ENCODE assay signal across 12 mouse cellular contexts in the genomic region with DNA sequence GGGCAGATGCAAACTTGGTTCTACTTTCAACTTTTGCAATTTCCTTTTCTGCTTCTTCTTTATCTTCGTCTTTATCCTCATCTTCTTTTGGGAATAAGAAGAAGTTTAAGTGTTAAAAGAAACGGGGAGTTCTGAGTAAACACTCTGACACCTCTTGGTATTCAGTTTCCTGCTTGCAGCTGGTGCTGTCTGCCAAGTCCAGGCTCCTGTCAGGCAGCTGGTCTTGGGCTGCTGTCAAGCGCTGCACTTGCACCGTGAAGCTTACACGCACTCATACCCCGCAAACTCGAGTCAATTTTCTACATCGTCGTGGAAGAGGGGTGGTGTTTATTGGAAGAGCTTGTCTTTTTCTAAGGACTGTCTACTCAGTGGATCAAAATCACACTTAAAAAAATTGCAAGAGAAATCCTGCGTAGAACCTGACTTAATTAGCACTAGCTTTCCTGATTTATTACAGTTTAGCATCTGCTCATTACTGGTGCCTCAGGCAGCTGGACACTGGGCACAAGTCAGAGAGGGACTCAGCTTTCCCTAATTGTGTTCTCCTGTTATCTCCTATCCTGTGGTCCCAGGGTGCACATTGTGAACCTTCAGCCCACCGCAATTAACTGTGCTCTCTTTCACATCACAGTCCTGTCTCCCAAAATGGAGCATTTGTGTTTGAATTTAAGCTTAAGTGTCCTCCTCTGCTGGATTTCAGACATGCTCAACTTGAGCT. TPM values are rescaled to one million over a fixed set of nuclear protein-coding genes. Genes with fewer than 3 reads are reported as not detected.
DNase-seq lines count a peak whose midpoint lies in the region; ATAC-seq and TF ChIP-seq lines count a peak whose summit lies in the region.
"Had no signal": no experiment of that assay in that cellular context is flagged by ENCODE, and none has a peak within 500 bp of the region (broad histone marks: within the 10 kb centered on the region; RNA-seq: fewer than 3 reads in every experiment).

No protein-coding gene starts in this region.

- H3K9me3 ChIP-seq in hindbrain, embryonic 11.5 days (ENCODE audit: control insufficient read depth, low read length) = no peaks in the 10 kb centered on the region
- H3K9me3 ChIP-seq in hindbrain, embryonic 10.5 days = no peaks in the 10 kb centered on the region
- H3K9me3 ChIP-seq in midbrain, embryonic 11.5 days (ENCODE audit: control insufficient read depth, low read length) = no peaks in the 10 kb centered on the region
- no peaks in the 10 kb centered on the region for H3K9me3 ChIP-seq in midbrain, embryonic 16.5 days (replicated peaks; ENCODE audit: control insufficient read depth, low read length, poor library complexity, severe bottlenecking)
- H3K9me3 ChIP-seq in forebrain, embryonic 14.5 days (replicated peaks; ENCODE audit: control insufficient read depth, low read length) = no peaks in the 10 kb centered on the region
- no peaks in the 10 kb centered on the region for H3K9me3 ChIP-seq in midbrain, postnatal 0 days (ENCODE audit: low read length)

- DNase-seq in hindbrain, embryonic 11.5 days (ENCODE audit: low spot score) = no peak
- no peak for DNase-seq in hindbrain, embryonic 10.5 days (ENCODE audit: low spot score)
- no peak for DNase-seq in midbrain, embryonic 11.5 days (ENCODE audit: low spot score, missing footprints)
- peak; percentile 52 for DNase-seq in forebrain, embryonic 14.5 days (ENCODE audit: low spot score)
- DNase-seq in midbrain, postnatal 0 days (ENCODE audit: low spot score) = peak; percentile 25
- no peak for DNase-seq in urinary bladder, postnatal 4 days (ENCODE audit: low spot score in 2 of 2)
- no peak for DNase-seq in cerebellum, adult 11-12 months
- DNase-seq: adrenal gland, postnatal 14 days; thymus, postnatal 36 days had no signal

- 71% methylated on average over 11 of the region's 11 CpGs for WGBS in hindbrain, embryonic 11.5 days
- 76% methylated on average over 11 of the region's 11 CpGs for WGBS in hindbrain, embryonic 10.5 days
- 75% methylated on average over 11 of the region's 11 CpGs for WGBS in midbrain, embryonic 11.5 days
- WGBS in midbrain, embryonic 16.5 days = 42% methylated on average over 11 of the region's 11 CpGs
- 36% methylated on average over 11 of the region's 11 CpGs for WGBS in forebrain, embryonic 14.5 days
- 47% methylated on average over 11 of the region's 11 CpGs for WGBS in midbrain, postnatal 0 days

- H3K36me3 ChIP-seq in hindbrain, embryonic 11.5 days (ENCODE audit: control insufficient read depth, insufficient read depth, low read length) = no peaks in the 10 kb centered on the region
- no peaks in the 10 kb centered on the region for H3K36me3 ChIP-seq in hindbrain, embryonic 10.5 days
- H3K36me3 ChIP-seq in midbrain, embryonic 11.5 days (ENCODE audit: control insufficient read depth, insufficient read depth, low read length) = no peaks in the 10 kb centered on the region
- H3K36me3 ChIP-seq in midbrain, embryonic 16.5 days (ENCODE audit: control insufficient read depth, insufficient read depth, low read length) = no peaks in the 10 kb centered on the region
- H3K36me3 ChIP-seq in forebrain, embryonic 14.5 days (ENCODE audit: control insufficient read depth, insufficient read depth, low read length) = no peaks in the 10 kb centered on the region
- no peaks in the 10 kb centered on the region for H3K36me3 ChIP-seq in midbrain, postnatal 0 days (ENCODE audit: insufficient read depth, low read length)

- no peaks in the 10 kb centered on the region for H3K27me3 ChIP-seq in hindbrain, embryonic 11.5 days (ENCODE audit: control insufficient read depth, insufficient read depth, low read length)
- no peaks in the 10 kb centered on the region for H3K27me3 ChIP-seq in hindbrain, embryonic 10.5 days (ENCODE audit: insufficient read depth, poor library complexity, severe bottlenecking)
- H3K27me3 ChIP-seq in midbrain, embryonic 11.5 days (ENCODE audit: control insufficient read depth, insufficient read depth, low read length) = no peaks in the 10 kb centered on the region
- H3K27me3 ChIP-seq in midbrain, embryonic 16.5 days (ENCODE audit: control insufficient read depth, insufficient read depth, low read depth, low read length) = no peaks in the 10 kb centered on the region
- no peaks in the 10 kb centered on the region for H3K27me3 ChIP-seq in forebrain, embryonic 14.5 days (replicated peaks; ENCODE audit: control insufficient read depth, insufficient read depth, low read length)
- no peaks in the 10 kb centered on the region for H3K27me3 ChIP-seq in midbrain, postnatal 0 days (ENCODE audit: insufficient read depth, low read length)

- H3K4me2 ChIP-seq in hindbrain, embryonic 11.5 days (replicated peaks; ENCODE audit: low read depth, low read length) = no peak overlapping the region
- H3K4me2 ChIP-seq in midbrain, embryonic 11.5 days = no peak overlapping the region
- no peak overlapping the region for H3K4me2 ChIP-seq in midbrain, embryonic 16.5 days (ENCODE audit: low read length)
- H3K4me2 ChIP-seq in forebrain, embryonic 14.5 days (ENCODE audit: low read length) = no peak overlapping the region
- no peak overlapping the region for H3K4me2 ChIP-seq in midbrain, postnatal 0 days (ENCODE audit: low read depth, low read length, poor library complexity, severe bottlenecking)

- no peak overlapping the region for H3K9ac ChIP-seq in hindbrain, embryonic 11.5 days (ENCODE audit: low read depth, low read length)
- no peak overlapping the region for H3K9ac ChIP-seq in midbrain, embryonic 11.5 days (ENCODE audit: low read length)
- H3K9ac ChIP-seq in midbrain, embryonic 16.5 days (ENCODE audit: low read depth, low read length) = no peak overlapping the region
- no peak overlapping the region for H3K9ac ChIP-seq in forebrain, embryonic 14.5 days (ENCODE audit: low read length)
- no peak overlapping the region for H3K9ac ChIP-seq in midbrain, postnatal 0 days (replicated peaks; ENCODE audit: low read length, poor library complexity, severe bottlenecking)

- peak; percentile 56; the same call in 1 of the 2 replicates for ATAC-seq in hindbrain, embryonic 11.5 days (ENCODE audit: low FRiP score)
- peak; percentile 52; the same call in 1 of the 2 replicates for ATAC-seq in midbrain, embryonic 11.5 days (ENCODE audit: low FRiP score)
- ATAC-seq in midbrain, embryonic 16.5 days = no peak; the same call in 1 of the 2 replicates
- peak; percentile 30; the same call in 1 of the 2 replicates for ATAC-seq in forebrain, embryonic 14.5 days
- ATAC-seq in midbrain, postnatal 0 days (ENCODE audit: low FRiP score) = no peak

- no peak overlapping the region for H3K4me3 ChIP-seq in hindbrain, embryonic 11.5 days (ENCODE audit: low read depth, low read length)
- H3K4me3 ChIP-seq in hindbrain, embryonic 10.5 days = no peak overlapping the region
- H3K4me3 ChIP-seq in midbrain, embryonic 11.5 days (ENCODE audit: low read depth, low read length) = no peak overlapping the region
- no peak overlapping the region for H3K4me3 ChIP-seq in midbrain, embryonic 16.5 days (ENCODE audit: low read depth, low read length)
- no peak overlapping the region for H3K4me3 ChIP-seq in forebrain, embryonic 14.5 days (ENCODE audit: low read depth, low read length)
- no peak overlapping the region for H3K4me3 ChIP-seq in midbrain, postnatal 0 days (ENCODE audit: low read depth, low read length)
- H3K4me3 ChIP-seq: heart, adult 2 months had no signal

- H3K27ac ChIP-seq in hindbrain, embryonic 11.5 days (ENCODE audit: low read depth, low read length) = no peak overlapping the region
- H3K27ac ChIP-seq in hindbrain, embryonic 10.5 days = no peak overlapping the region
- no peak overlapping the region for H3K27ac ChIP-seq in midbrain, embryonic 11.5 days (ENCODE audit: low read depth, low read length)
- H3K27ac ChIP-seq in midbrain, embryonic 16.5 days (ENCODE audit: low read length) = no peak overlapping the region
- H3K27ac ChIP-seq in forebrain, embryonic 14.5 days (ENCODE audit: low read depth, low read length) = peak overlapping the region; percentile 18; the same call in 1 of the 2 replicates
- no peak overlapping the region for H3K27ac ChIP-seq in midbrain, postnatal 0 days (ENCODE audit: low read depth, low read length)
- H3K27ac ChIP-seq: heart, adult 2 months had no signal

- TF ChIP-seq CTCF in midbrain, postnatal 0 days (IDR thresholded peaks at IDR 0.05) = no peak

- no peaks in the 10 kb centered on the region for H3K4me1 ChIP-seq in hindbrain, embryonic 11.5 days (replicated peaks; ENCODE audit: control insufficient read depth, insufficient read depth, low read length)
- H3K4me1 ChIP-seq in hindbrain, embryonic 10.5 days (replicated peaks) = peaks cover 9% of the 10 kb centered on the region
- H3K4me1 ChIP-seq in midbrain, embryonic 11.5 days (ENCODE audit: control insufficient read depth, insufficient read depth, low read length) = no peaks in the 10 kb centered on the region; the same call in 1 of the 2 replicates
- H3K4me1 ChIP-seq in midbrain, embryonic 16.5 days (ENCODE audit: control insufficient read depth, insufficient read depth, low read length) = no peaks in the 10 kb centered on the region
- H3K4me1 ChIP-seq in forebrain, embryonic 14.5 days (ENCODE audit: control insufficient read depth, insufficient read depth, low read length) = peaks cover 5% of the 10 kb centered on the region; the same call in 1 of the 2 replicates
- no peaks in the 10 kb centered on the region for H3K4me1 ChIP-seq in midbrain, postnatal 0 days (ENCODE audit: insufficient read depth, low read length)

RNA-seq across cellular contexts. Expression of a gene that starts 3.5 kb away (rescaled TPM):
- polyA plus RNA-seq in hindbrain, embryonic 11.5 days (2014; fragmentation: Nextera tagmentation; extraction: Ambion mirVana) = 0.33 and 0.51 TPM in 2 replicates
- polyA plus RNA-seq in hindbrain, embryonic 10.5 days (2016; fragmentation: Nextera tagmentation; extraction: Ambion mirVana) = 0.42 and 0.46 TPM in 2 replicates
- polyA plus RNA-seq in midbrain, embryonic 11.5 days (2014; fragmentation: Nextera tagmentation; extraction: Ambion mirVana) = 0.18 and 0.22 TPM in 2 replicates
- polyA plus RNA-seq in midbrain, embryonic 16.5 days (2015; fragmentation: Nextera tagmentation; extraction: Ambion mirVana) = 0.14 and 0.16 TPM in 2 replicates
- polyA plus RNA-seq in forebrain, embryonic 14.5 days (2014; fragmentation: Nextera tagmentation; extraction: Ambion mirVana) = 0.17 TPM in 1 of 2 replicates, not detected in the other
- not detected in 2 replicates for total RNA-seq in midbrain, postnatal 0 days (2014; rRNA removed)
- 0.10 and 0.11 TPM in 2 replicates for polyA plus RNA-seq in midbrain, postnatal 0 days (2015; fragmentation: Nextera tagmentation; extraction: Ambion mirVana)
- total RNA-seq: adrenal gland, postnatal 14 days; heart, adult 2 months had no signal
- polyA plus RNA-seq: lung, embryonic 16.5 days had no signal

Comparison
In these comparisons a context has a peak if more than half of its experiments do, and no peak if none do; other contexts are left out.
1. ATAC-seq: peak in hindbrain, embryonic 11.5 days (single experiment), midbrain, embryonic 11.5 days (single experiment) and forebrain, embryonic 14.5 days (single experiment); none in midbrain, embryonic 16.5 days (single experiment) and midbrain, postnatal 0 days (single experiment).
2. DNase-seq: peak in forebrain, embryonic 14.5 days (single experiment) and midbrain, postnatal 0 days (single experiment); none in hindbrain, embryonic 11.5 days (single experiment), hindbrain, embryonic 10.5 days (single experiment), midbrain, embryonic 11.5 days (single experiment), urinary bladder, postnatal 4 days (0 of 2) and cerebellum, adult 11-12 months (single experiment).